Mouse (Mus musculus) MN1 (cell line): ENCODE results near the gene Ttc21a.

Experiments used
- DNase-seq: peaks from one replicate; pipeline ENCODE4 v3.0.0-alpha.2; 2016; ENCODE audit warnings: low spot score

The Ttc21a gene

GRCm38 (mm10) chr9:119941407-119941806 lies 4.0 kb downstream of the Ttc21a start:
- DNase-seq, result no peak

GRCm38 (mm10) chr9:119941861-119942260 lies 4.5 kb downstream of the Ttc21a start:
- no peak for DNase-seq

- no peak for DNase-seq
These were observed 5.9 kb downstream of the Ttc21a start for GRCm38 (mm10) chr9:119943326-119943725.

- peak; percentile 18 for DNase-seq
These were observed 7.9 kb downstream of the Ttc21a start for GRCm38 (mm10) chr9:119945173-119945900.

- DNase-seq, result no peak
These were observed 11.4 kb downstream of the Ttc21a start for GRCm38 (mm10) chr9:119948804-119949203.

- peak; percentile 70 for DNase-seq
These were observed 13.0 kb downstream of the Ttc21a start for GRCm38 (mm10) chr9:119950434-119950833.

GRCm38 (mm10) chr9:119951388-119951787 lies 14.0 kb downstream of the Ttc21a start:
- DNase-seq, result no peak

GRCm38 (mm10) chr9:119958835-119959234 lies 21.4 kb downstream of the Ttc21a start:
- no peak for DNase-seq

GRCm38 (mm10) chr9:119962216-119962615 lies 24.8 kb downstream of the Ttc21a start:
- DNase-seq, result no peak

GRCm38 (mm10) chr9:119962987-119963667 lies 25.7 kb downstream of the Ttc21a start:
- peak; percentile 67 for DNase-seq

- DNase-seq, result no peak
These were observed 26.8 kb downstream of the Ttc21a start for GRCm38 (mm10) chr9:119964206-119964605.

GRCm38 (mm10) chr9:119965186-119965585 lies 27.8 kb downstream of the Ttc21a start:
- DNase-seq, result no peak

- DNase-seq, result no peak
These were observed 29.0 kb downstream of the Ttc21a start for GRCm38 (mm10) chr9:119966221-119966910.

- DNase-seq, result no peak
These were observed 32.4 kb downstream of the Ttc21a start for GRCm38 (mm10) chr9:119969811-119970210.

GRCm38 (mm10) chr9:119970221-119970620 lies 32.8 kb downstream of the Ttc21a start:
- DNase-seq, result peak; percentile 76

GRCm38 (mm10) chr9:119970763-119971656 lies 33.6 kb downstream of the Ttc21a start:
- peak; percentile 81 for DNase-seq

- DNase-seq, result no peak
These were observed 34.8 kb downstream of the Ttc21a start for GRCm38 (mm10) chr9:119972166-119972565.

GRCm38 (mm10) chr9:119972582-119972981 lies 35.2 kb downstream of the Ttc21a start:
- DNase-seq, result no peak

- no peak for DNase-seq
These were observed 35.9 kb downstream of the Ttc21a start for GRCm38 (mm10) chr9:119973281-119973680.

- DNase-seq, result no peak
These were observed 36.6 kb downstream of the Ttc21a start for GRCm38 (mm10) chr9:119973869-119974520.

- no peak for DNase-seq
These were observed 37.2 kb downstream of the Ttc21a start for GRCm38 (mm10) chr9:119974609-119975008.
